Mouse (Mus musculus): ENCODE results near the gene Slc36a3. TPM values are rescaled to one million over a fixed set of nuclear protein-coding genes. Genes with fewer than 3 reads are reported as not detected.

The Slc36a3 gene
- total RNA-seq, 1 experiment: not detected

- no peak for TF ChIP-seq ZC3H11A (IDR thresholded peaks at IDR 0.05; ENCODE audit: borderline replicate concordance, low read depth, low read length)
- no peak for TF ChIP-seq HCFC1 (IDR thresholded peaks at IDR 0.05; ENCODE audit: borderline replicate concordance, insufficient read depth, low read length)
- no peak for TF ChIP-seq ZNF384 (IDR thresholded peaks at IDR 0.05; ENCODE audit: low read depth, low read length)
- TF ChIP-seq CHD2 (IDR thresholded peaks at IDR 0.05; ENCODE audit: low read depth, low read length): no peak
- no peak for TF ChIP-seq MAFK (IDR thresholded peaks at IDR 0.05; ENCODE audit: insufficient read depth, low read depth, low read length)
- no peak for DNase-seq (ENCODE audit: low read depth, low spot score)
- in situ Hi-C loops (cut with MboI; ENCODE audit: low sequenced_read_pairs in 2 of 2, unreplicated experiment in 2 of 2): no loop called here
- no peak overlapping the region for H3K9ac ChIP-seq (ENCODE audit: insufficient read depth, low read depth, low read length, poor library complexity, severe bottlenecking)
- no peaks in the 10 kb centered on the region for H3K9me3 ChIP-seq (ENCODE audit: control insufficient read depth, insufficient read depth, low read depth, low read length)
- no peak overlapping the region for H3K27ac ChIP-seq (ENCODE audit: insufficient read depth, low read depth, low read length, poor library complexity, severe bottlenecking)
- H3K4me1 ChIP-seq (ENCODE audit: control insufficient read depth in 2 of 2, insufficient read depth in 2 of 2, low read length in 2 of 2, poor library complexity in 1 of 2): peaks cover 14 to 22% of the 10 kb centered on the region in 2 experiments
- H3K36me3 ChIP-seq (ENCODE audit: control insufficient read depth, insufficient read depth, low read length, poor library complexity, severe bottlenecking): no peaks in the 10 kb centered on the region
- H3K4me3 ChIP-seq (ENCODE audit: insufficient read depth in 1 of 2, low read depth in 1 of 2, low read length in 2 of 2, poor library complexity in 1 of 2, severe bottlenecking in 1 of 2): no peak overlapping the region
Observed at GRCm38 (mm10) chr11:55131946-55132345, 19.6 kb downstream of the Slc36a3 start.

GRCm38 (mm10) chr11:55131077-55131742 is 20.3 kb downstream of the Slc36a3 start:
- in situ Hi-C loops (cut with MboI; ENCODE audit: low sequenced_read_pairs in 2 of 2, unreplicated experiment in 2 of 2): no loop called here
- H3K27ac ChIP-seq (ENCODE audit: insufficient read depth, low read depth, low read length, poor library complexity, severe bottlenecking): peak overlapping the region; percentile 13; the same call in 1 of the 2 replicates
- DNase-seq (ENCODE audit: low read depth, low spot score): no peak

GRCm38 (mm10) chr11:55128411-55128810 is 23.1 kb downstream of the Slc36a3 start:
- Histone ChIP-seq H3K9ac (ENCODE audit: insufficient read depth, low read depth, low read length, poor library complexity, severe bottlenecking) (no peak overlapping the region), H3K27ac (ENCODE audit: insufficient read depth, low read depth, low read length, poor library complexity, severe bottlenecking) (no peak overlapping the region), H3K36me3 (ENCODE audit: control insufficient read depth, insufficient read depth, low read length, poor library complexity, severe bottlenecking) (no peaks in the 10 kb centered on the region), H3K9me3 (ENCODE audit: control insufficient read depth, insufficient read depth, low read depth, low read length) (no peaks in the 10 kb centered on the region), H3K4me3 (ENCODE audit: insufficient read depth in 1 of 2, low read depth in 1 of 2, low read length in 2 of 2, poor library complexity in 1 of 2, severe bottlenecking in 1 of 2) (no peak overlapping the region), H3K4me1 (ENCODE audit: control insufficient read depth in 2 of 2, insufficient read depth in 2 of 2, low read length in 2 of 2, poor library complexity in 1 of 2) (peaks cover 13 to 14% of the 10 kb centered on the region in 2 experiments)
- TF ChIP-seq ZNF384 (IDR thresholded peaks at IDR 0.05; ENCODE audit: low read depth, low read length): no peak
- TF ChIP-seq ZC3H11A (IDR thresholded peaks at IDR 0.05; ENCODE audit: borderline replicate concordance, low read depth, low read length): no peak
- TF ChIP-seq HCFC1 (IDR thresholded peaks at IDR 0.05; ENCODE audit: borderline replicate concordance, insufficient read depth, low read length): no peak
- TF ChIP-seq MAFK (IDR thresholded peaks at IDR 0.05; ENCODE audit: insufficient read depth, low read depth, low read length): no peak
- TF ChIP-seq CHD2 (IDR thresholded peaks at IDR 0.05; ENCODE audit: low read depth, low read length): no peak
- DNase-seq (ENCODE audit: low read depth, low spot score): no peak
- in situ Hi-C loops (cut with MboI; ENCODE audit: low sequenced_read_pairs in 2 of 2, unreplicated experiment in 2 of 2): no loop called here

More at GRCm38 (mm10) chr11:55131077-55131742, 20.3 kb downstream of the Slc36a3 start:
- H3K4me3 ChIP-seq (ENCODE audit: insufficient read depth in 1 of 2, low read depth in 1 of 2, low read length in 2 of 2, poor library complexity in 1 of 2, severe bottlenecking in 1 of 2): 0 out of 4 replicates have a peak overlapping the region, but pooled peaks of 1 of the 2 experiments have one; percentile 5
- no peaks in the 10 kb centered on the region for H3K9me3 ChIP-seq (ENCODE audit: control insufficient read depth, insufficient read depth, low read depth, low read length)
- H3K36me3 ChIP-seq (ENCODE audit: control insufficient read depth, insufficient read depth, low read length, poor library complexity, severe bottlenecking): no peaks in the 10 kb centered on the region
- TF ChIP-seq CHD2 (IDR thresholded peaks at IDR 0.05; ENCODE audit: low read depth, low read length): no peak
- no peak for TF ChIP-seq HCFC1 (IDR thresholded peaks at IDR 0.05; ENCODE audit: borderline replicate concordance, insufficient read depth, low read length)
- TF ChIP-seq MAFK (IDR thresholded peaks at IDR 0.05; ENCODE audit: insufficient read depth, low read depth, low read length): no peak; the same call in 1 of the 2 replicates
- TF ChIP-seq ZNF384 (IDR thresholded peaks at IDR 0.05; ENCODE audit: low read depth, low read length): no peak
- TF ChIP-seq ZC3H11A (IDR thresholded peaks at IDR 0.05; ENCODE audit: borderline replicate concordance, low read depth, low read length): no peak
- H3K9ac ChIP-seq (ENCODE audit: insufficient read depth, low read depth, low read length, poor library complexity, severe bottlenecking): no peak overlapping the region
- H3K4me1 ChIP-seq (ENCODE audit: control insufficient read depth in 2 of 2, insufficient read depth in 2 of 2, low read length in 2 of 2, poor library complexity in 1 of 2): peaks cover 14 to 18% of the 10 kb centered on the region in 2 experiments

GRCm38 (mm10) chr11:55127937-55128336 is 23.6 kb downstream of the Slc36a3 start:
- H3K4me1 ChIP-seq (ENCODE audit: control insufficient read depth in 2 of 2, insufficient read depth in 2 of 2, low read length in 2 of 2, poor library complexity in 1 of 2): peaks cover 13 to 14% of the 10 kb centered on the region in 2 experiments
- no peak overlapping the region for H3K27ac ChIP-seq (ENCODE audit: insufficient read depth, low read depth, low read length, poor library complexity, severe bottlenecking)
- no peak overlapping the region for H3K9ac ChIP-seq (ENCODE audit: insufficient read depth, low read depth, low read length, poor library complexity, severe bottlenecking)
- TF ChIP-seq ZNF384 (IDR thresholded peaks at IDR 0.05; ENCODE audit: low read depth, low read length): no peak
- no peak for TF ChIP-seq HCFC1 (IDR thresholded peaks at IDR 0.05; ENCODE audit: borderline replicate concordance, insufficient read depth, low read length)
- no peak for TF ChIP-seq CHD2 (IDR thresholded peaks at IDR 0.05; ENCODE audit: low read depth, low read length)
- no peak for TF ChIP-seq MAFK (IDR thresholded peaks at IDR 0.05; ENCODE audit: insufficient read depth, low read depth, low read length)
- TF ChIP-seq ZC3H11A (IDR thresholded peaks at IDR 0.05; ENCODE audit: borderline replicate concordance, low read depth, low read length): no peak
- DNase-seq (ENCODE audit: low read depth, low spot score): no peak
- H3K9me3 ChIP-seq (ENCODE audit: control insufficient read depth, insufficient read depth, low read depth, low read length): no peaks in the 10 kb centered on the region
- H3K36me3 ChIP-seq (ENCODE audit: control insufficient read depth, insufficient read depth, low read length, poor library complexity, severe bottlenecking): no peaks in the 10 kb centered on the region
- in situ Hi-C loops (cut with MboI; ENCODE audit: low sequenced_read_pairs in 2 of 2, unreplicated experiment in 2 of 2): no loop called here
- H3K4me3 ChIP-seq (ENCODE audit: insufficient read depth in 1 of 2, low read depth in 1 of 2, low read length in 2 of 2, poor library complexity in 1 of 2, severe bottlenecking in 1 of 2): no peak overlapping the region

Measured in ES-E14 (cell line).